Mouse (Mus musculus) cerebellum, postnatal 36 days (tissue): ENCODE measurements around the gene 9930111J21Rik2.
"Not testable (repeated sequence)": the region's sequence is repeated elsewhere in the genome, so short reads cannot be mapped to it uniquely, and the experiment has no call there.

Experiments
- DNase-seq, 2 experiments: peaks; one replicate each; pipeline ENCODE4 v3.0.0; 2021 to 2022; ENCODE audit warnings: mixed read lengths in 2 of 2

9930111J21Rik2 gene

GRCm38 (mm10) chr11:49051093-49051891 is at the start of gene 9930111J21Rik2:
Gene 9930111J21Rik2, minus strand, starts transcription at chr11:49051242.
- DNase-seq, result not testable (repeated sequence)

GRCm38 (mm10) chr11:49100409-49100808 is 49.4 kb upstream of the 9930111J21Rik2 start:
- no peak for DNase-seq

DNA sequence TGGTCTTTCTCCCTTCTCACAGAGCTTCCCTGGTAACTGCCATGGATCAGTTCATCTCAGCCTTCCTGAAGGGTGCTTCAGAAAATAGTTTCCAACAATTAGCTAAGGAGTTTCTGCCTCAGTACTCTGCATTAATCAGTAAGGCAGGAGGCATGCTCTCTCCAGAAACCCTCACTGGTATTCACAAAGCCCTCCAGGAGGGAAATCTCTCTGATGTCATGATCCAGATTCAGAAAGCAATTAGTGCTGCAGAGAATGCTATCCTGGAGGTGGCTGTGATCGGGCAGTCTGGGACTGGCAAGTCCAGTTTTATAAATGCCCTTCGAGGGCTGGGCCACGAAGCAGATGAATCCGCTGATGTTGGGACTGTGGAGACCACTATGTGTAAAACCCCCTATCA is 44.3 kb upstream of the 9930111J21Rik2 start:
- DNase-seq, result no peak

DNA sequence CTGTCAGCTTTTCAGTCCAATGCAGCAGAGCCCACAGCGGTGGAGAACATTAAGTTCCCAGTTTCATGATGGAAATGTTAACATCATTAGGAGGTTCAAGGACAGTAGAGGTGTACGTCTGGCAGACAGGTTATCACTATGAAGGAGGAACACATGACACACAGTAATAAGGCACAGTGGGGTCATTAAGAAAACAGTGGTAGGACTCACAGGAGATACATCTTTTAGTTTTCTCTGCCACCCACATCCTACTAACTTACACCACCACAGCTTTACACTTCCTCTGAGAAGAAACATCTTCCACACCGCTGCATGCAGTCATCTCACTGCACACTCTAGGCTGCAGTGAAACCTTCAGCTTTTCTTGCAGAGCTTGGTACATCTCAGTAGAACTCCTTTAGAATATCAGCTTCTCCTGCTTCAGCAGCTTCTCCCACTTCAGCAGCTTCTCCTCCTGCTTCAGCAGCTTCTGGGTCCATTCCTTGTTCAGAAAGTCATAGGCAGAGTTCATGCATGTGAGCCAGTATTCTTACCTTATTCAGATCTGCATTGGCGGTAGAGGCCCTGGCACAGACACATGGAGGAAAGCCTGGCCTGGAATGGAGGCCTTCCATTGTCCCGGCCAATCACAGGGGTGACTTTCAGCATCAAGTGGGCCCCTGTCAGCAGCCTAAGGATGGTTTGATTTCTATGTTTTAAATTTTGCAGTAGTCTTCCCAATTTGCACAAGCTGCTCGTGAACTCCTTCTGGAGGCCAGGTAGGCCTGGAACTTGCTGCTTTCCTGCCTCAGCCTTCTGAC is 43.0 kb upstream of the 9930111J21Rik2 start:
- DNase-seq, result no peak

DNA sequence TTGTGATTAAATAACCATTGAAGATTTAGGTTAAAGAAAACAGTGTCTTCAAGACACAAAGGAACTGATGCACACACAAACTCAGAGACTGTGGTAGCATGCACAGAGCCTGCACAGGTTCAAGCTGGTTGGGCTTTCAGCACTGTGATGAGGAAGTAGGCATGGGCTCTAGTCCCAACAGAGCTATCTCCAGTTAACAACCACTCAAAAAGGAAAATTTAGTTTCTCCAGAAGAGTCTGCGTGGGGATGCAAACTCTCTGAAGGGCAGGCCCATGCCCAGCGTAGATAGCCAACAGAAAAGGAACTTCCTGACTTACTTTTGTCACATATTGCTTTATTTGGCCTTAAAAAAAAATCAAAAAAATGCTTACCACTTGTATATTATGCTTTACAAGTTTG is 41.7 kb upstream of the 9930111J21Rik2 start:
- no peak for DNase-seq

GRCm38 (mm10) chr11:49092053-49092586 is 41.1 kb upstream of the 9930111J21Rik2 start:
- DNase-seq, result no peak

GRCm38 (mm10) chr11:49091171-49091570 is 40.1 kb upstream of the 9930111J21Rik2 start:
- no peak for DNase-seq

GRCm38 (mm10) chr11:49090551-49090950 is 39.5 kb upstream of the 9930111J21Rik2 start:
- DNase-seq, result no peak

- no peak for DNase-seq
Measured at GRCm38 (mm10) chr11:49089735-49090507, 38.9 kb upstream of the 9930111J21Rik2 start.

- no peak for DNase-seq
Measured at GRCm38 (mm10) chr11:49088990-49089652, 38.1 kb upstream of the 9930111J21Rik2 start.

DNA sequence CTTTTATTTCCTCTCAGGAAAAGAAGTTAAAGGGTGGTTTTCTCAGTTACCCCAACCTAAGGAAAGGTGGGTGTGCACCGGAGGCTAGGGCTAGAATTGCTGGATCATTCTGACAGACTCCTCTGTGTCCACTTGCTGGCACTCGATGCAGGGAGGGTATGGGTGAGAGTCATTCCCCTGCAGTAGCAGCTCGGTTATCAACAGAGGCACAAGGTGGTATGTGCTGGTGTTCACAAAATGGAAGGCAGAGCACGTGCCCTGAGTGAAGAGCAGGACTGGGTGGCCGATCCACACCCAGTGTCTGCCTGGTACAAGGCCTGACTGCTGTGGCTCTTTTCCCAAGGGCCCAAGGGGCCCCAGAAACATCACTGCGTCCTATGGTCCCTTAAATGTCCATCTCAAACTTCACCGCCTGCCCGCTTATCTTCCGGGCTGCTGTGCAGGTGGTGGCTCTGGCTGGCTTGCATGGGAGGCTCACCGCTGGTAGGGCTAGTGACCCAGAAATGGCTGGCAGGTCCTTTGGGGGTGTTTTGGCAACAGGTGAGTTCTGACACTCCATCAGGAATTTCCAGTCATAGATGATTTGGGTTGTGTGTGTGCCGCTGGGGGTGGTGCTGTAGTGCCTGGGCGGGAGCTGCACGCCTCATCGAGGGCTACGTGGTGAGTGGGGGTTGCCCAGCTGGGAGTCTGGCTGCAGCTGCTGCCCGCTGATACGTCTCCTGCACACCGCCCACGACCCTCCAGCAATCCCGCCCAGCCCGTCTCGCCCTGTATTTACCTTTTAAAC is 37.0 kb upstream of the 9930111J21Rik2 start:
- DNase-seq, result no peak

DNA sequence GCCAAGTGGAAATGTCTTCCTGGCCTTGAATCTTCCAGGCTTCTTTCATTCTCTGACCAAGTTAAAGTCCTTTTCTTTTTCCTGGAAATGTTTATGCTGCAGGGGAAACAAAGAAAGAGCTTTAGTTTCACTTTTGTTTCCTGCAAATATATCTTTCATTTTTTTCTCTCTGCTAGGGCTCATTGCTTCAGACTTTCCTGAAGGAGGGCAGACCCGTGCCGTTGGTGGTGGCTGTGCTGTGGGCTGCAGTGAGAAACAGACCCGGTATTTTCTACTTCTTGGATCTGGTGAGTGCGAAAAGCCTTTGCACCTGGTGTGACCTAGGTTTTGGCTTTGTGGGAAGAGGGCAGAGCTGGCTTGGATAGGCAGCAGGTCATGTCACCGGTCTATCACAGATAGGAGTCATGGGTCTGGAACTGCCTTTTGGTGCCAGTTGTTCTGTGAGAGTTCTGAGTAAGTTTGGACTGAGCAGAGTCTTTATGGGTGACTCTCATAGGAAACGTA is 35.9 kb upstream of the 9930111J21Rik2 start:
- DNase-seq, result no peak

DNA sequence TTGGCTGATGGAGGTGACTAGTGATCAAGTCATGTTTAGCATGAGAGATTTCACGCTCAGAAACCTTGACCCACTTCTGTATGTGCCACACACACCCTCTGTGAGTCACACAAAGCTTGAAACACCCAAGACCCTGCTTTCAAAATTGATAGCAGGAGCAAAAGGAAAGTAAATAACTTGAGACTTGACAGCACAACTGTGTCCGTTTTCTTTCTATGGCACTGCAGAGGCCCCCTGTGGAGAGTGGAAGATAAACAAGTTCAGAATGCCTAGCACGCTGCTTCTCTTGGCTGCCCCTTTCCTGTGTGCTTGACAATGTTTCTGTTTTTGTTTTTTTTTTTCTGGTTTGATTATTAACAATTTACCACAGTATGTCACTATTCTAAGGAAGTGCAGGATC is 33.8 kb upstream of the 9930111J21Rik2 start:
- DNase-seq, result no peak

DNA sequence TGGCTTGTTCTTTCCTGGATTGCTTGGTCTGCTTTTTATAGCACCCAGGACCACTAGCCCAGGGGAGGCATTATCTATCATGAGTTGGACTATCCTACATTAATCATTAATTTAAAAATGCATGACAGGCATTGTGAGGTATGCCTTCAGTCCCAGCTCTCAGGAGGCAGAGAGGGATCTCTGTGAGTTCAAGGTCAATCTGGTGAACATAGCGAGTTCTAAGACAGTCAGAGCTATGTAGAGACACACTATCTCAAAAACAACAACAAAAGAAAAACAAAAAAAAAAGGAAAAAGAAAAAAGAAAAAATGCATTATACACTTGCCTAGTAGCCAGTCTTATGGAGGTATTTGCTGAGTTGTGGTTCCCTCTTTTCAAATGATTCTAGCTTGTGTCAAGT is 33.3 kb upstream of the 9930111J21Rik2 start:
- no peak for DNase-seq

GRCm38 (mm10) chr11:49083808-49084207 is 32.8 kb upstream of the 9930111J21Rik2 start:
- DNase-seq, result no peak

DNA sequence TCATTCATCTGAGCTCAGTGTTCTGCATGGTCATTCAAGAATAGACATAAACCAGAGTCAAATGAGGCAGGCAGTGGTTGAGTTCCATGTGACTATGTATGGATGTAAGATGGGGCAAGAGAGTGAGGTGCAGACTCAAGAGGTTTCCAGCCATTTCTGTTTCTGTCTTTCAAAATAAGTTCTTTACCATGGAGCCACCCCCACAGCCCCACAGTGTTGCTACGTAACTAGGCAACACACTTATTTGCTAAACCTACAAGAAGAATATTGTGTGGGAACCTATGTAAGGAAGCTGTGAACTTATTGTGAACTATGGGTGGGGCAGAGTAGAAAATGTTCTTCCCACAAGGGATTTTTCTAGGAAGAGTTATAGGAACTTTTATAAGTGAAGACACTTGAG is 32.1 kb upstream of the 9930111J21Rik2 start:
- no peak for DNase-seq

DNA sequence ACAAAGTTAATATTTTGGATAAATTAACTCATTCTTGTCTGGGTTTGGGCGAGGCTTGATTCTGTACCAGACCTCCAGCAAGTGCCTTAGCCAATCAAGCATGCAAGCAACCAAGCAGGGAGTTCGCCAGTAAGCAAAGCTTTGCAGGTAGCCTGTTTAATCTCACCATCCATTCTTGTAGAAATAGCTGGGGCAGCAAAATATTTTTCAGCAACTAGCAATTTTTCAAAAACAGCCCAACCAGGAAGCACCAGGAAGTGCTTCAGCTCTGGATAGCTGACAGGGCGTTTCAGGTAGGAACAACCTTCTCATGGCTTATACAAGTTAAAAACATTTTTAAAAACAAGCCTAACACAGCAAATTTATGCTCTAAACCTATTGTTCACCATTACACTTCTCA is 30.8 kb upstream of the 9930111J21Rik2 start:
- DNase-seq, result no peak

- no peak for DNase-seq
Measured at GRCm38 (mm10) chr11:49081356-49081755, 30.3 kb upstream of the 9930111J21Rik2 start.

DNA sequence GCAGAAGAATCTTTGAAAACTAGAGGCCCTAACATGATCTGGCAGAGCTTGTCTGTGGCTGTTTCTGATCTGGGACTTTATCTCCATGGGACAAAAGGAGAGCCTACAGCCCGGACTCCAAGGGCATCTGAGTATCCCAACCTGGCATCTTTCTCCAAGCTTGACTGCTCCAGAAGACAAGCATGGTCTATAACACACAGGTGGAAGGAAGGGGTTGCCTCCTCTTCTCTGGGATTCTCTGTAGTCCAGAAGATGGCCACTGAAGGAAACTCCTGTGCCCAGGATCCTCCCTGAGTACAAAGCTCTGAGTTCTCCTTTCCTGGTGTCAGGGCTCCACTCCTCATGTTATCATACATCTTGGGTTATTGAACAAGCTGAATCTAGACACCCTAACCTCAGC is 29.6 kb upstream of the 9930111J21Rik2 start:
- DNase-seq, result no peak

GRCm38 (mm10) chr11:49078719-49079118 is 27.7 kb upstream of the 9930111J21Rik2 start:
- DNase-seq, result no peak

DNA sequence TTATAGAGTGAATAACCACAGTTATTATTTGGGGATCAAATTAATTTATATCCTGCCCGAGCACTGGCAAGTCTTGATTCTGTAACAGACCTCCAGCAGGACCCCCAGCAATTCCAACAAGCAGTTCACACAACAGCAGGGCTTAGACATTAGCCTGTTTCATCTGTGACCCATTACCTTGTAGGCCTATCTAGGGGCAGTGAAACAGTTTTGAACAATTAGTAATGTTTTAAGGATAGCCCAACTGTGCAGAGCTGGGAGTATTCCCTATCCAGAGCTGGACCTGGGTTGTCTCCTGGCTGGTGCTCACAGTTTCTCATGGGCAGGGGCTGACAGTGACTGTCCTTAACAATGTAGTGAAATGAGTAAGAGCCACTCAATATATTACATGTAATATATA is 26.0 kb upstream of the 9930111J21Rik2 start:
- DNase-seq, result no peak
